Mouse (Mus musculus): ENCODE measurements around the gene D6Ertd527e.

- TF ChIP-seq CTCF (IDR thresholded peaks at IDR 0.05) (no peak), EP300 (IDR thresholded peaks at IDR 0.05; ENCODE audit: insufficient read depth, low read depth, low read length) (no peak)
Observed at GRCm38 (mm10) chr6:87153231-87153580, 48.7 kb downstream of the D6Ertd527e start.

All from heart, adult 2 months (tissue).